Mouse (Mus musculus): ENCODE measurements around the gene Ankrd35.
"Not testable (repeated sequence)": the region's sequence is repeated elsewhere in the genome, so short reads cannot be mapped to it uniquely, and the experiment has no call there.

Gene Ankrd35

GRCm38 (mm10) chr3:96673514-96673913 is 3.6 kb downstream of the Ankrd35 start:
- DNase-seq (ENCODE audit: inconsistent ontology term): no peak

DNA sequence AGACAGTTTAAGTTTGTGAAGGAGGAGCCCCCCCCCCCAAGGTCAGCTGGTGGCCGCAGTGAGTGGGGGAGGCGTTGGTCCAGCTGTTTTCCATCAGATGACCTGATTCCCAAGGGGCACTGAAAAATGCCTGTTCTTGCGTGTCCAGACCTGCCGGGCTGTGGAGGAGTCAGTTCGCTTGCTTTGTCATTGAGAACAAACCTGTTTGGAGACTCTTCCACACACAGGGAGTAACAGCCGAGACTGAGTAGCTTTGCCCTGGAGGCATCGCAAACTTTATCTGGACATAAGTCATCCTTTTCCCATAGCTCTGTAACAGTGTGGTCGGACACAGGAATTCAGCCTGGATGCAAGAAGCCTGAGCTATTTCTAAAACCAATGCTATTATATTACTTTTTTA is 4.5 kb downstream of the Ankrd35 start:
- no peak for DNase-seq (ENCODE audit: inconsistent ontology term)

DNA sequence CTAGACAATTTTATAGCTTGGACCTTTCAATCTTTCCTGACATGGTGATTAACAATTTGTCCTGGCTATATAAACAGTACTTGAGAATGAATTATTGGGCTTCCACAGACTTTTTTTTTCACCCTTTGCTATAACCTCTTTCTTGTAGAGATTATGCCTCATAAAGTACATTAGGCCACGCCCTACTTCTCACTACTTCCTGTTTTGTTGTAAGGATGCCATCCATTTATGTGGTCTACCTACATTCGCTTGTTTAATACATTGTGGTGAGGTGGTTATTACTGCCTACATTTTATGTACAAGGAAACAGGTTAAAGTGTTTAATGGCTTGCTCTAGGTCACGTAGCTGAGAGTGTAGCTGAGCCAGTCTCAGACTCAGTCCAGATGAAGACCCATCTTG is 5.2 kb downstream of the Ankrd35 start:
- DNase-seq (ENCODE audit: inconsistent ontology term): no peak

DNA sequence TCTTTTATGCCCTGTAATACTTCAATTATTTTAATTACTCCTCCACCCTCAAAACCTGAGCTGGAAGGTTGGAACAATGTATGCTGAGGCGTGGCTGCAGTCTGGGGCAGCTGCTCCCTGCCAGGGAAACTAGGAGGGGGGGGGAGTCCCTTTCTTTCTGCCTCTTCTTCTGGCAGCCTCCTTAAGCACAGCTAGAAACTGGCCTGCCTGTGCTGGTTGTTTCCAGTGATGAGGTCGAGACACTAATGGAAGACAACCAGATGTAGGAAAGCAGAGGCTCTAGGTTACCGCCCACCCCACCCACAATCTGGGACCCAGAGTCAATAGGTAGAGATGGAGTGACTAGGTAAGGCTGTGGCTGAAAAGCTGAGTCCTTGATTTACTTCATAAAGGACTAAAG is 5.8 kb downstream of the Ankrd35 start:
- DNase-seq (ENCODE audit: inconsistent ontology term): no peak

- DNase-seq (ENCODE audit: inconsistent ontology term): no peak
Observed at GRCm38 (mm10) chr3:96678456-96678855, 8.5 kb downstream of the Ankrd35 start.

DNA sequence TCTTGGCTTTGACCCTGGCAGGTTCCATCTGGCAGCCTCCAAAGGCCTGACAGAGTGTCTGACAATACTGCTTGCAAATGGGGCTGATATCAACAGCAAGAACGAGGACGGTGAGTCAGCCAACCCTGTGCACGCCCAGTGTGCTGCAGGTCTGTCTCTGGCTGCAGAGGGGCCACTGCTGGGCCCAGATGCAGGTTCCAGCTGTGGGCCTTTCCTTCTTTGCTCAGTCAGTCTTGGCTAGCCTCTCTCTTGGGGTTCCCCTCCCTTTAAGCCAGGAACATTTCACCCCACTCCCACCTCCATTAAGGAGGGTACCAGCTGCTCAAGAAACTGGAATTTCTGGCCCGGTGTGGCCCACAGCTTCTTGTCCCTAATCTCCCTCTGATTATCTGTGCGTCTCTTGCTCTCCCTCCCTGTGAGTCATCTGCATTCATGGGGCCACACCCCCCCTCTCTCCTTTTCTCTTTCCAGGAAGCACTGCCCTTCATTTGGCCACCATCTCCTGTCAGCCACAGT is 9.3 kb downstream of the Ankrd35 start:
- peak; percentile 35 for DNase-seq (ENCODE audit: inconsistent ontology term)

DNA sequence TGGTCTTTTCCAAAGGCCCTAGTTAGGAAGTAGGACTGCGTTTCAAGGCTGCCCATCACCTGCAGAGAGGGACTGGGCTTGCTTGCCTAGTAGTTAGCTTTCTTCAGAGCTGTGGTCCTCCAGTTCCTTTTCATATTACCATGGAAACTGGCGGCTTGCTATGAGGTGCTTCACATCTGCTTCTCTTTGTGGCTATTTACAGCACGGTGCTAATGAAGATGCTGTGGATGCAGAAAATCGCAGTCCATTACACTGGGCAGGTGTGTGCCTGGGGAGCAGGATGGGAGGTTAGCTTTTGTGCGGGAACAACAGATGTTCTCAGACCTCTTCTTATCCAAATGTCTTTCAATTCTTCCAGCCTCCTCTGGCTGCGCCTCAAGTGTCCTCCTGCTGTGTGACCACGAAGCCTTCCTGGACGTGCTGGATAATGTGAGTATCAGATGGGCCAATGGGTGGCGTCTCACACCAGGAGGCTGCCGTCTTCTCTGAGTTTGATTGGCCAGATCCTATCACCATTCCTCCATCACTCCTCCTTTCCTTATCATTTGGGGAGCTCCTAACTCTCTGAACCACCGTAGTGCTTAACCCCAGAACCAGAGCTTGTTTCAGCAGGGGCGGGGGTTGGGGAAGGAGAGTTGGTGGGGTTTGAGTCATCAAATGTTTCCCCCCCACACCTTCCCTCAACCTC is 10.5 kb downstream of the Ankrd35 start:
- DNase-seq (ENCODE audit: inconsistent ontology term): no peak

DNA sequence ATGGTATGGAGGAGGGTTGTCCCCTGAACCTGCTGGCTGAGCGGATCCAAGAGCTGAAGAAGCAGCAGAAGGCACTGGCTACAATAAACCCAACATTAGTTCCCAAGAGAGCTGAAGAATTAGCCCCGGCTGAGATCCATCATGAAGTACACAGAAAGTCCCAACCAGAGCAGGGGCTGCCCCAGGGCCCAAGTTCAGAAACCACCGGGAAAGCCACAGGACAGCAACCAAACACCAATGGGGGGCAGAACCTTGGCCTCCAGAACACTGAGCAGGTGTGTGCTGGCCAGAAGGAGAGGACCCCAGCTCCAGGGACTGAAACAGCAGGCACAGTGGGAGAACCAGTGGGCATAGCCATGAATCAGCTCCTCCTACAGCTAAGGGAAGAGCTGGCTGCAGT is 13.6 kb downstream of the Ankrd35 start:
- no peak for DNase-seq (ENCODE audit: inconsistent ontology term)

- DNase-seq (ENCODE audit: inconsistent ontology term): no peak
Observed at GRCm38 (mm10) chr3:96684151-96684821, 14.4 kb downstream of the Ankrd35 start.

- no peak for DNase-seq (ENCODE audit: inconsistent ontology term)
Observed at GRCm38 (mm10) chr3:96684822-96685156, 14.9 kb downstream of the Ankrd35 start.

DNA sequence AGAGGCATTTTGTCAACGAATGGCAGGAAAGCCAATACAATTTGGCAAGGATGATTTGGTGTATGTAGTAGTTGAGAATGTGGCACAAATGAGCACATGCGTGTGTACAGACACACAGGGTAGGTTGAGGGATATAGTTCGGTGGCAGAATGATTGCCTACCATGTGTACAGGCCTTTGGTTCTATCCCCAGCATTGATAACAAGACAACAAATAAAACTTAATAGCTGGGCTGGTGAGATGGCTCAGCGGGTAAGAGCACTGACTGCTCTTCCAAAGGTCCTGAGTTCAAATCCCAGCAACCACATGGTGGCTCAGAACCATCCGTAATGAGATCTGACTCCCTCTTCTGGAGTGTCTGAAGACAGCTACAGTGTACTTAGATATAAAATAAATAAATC is 16.1 kb downstream of the Ankrd35 start:
- DNase-seq (ENCODE audit: inconsistent ontology term): not testable (repeated sequence)

- no peak for DNase-seq (ENCODE audit: inconsistent ontology term)
Observed at GRCm38 (mm10) chr3:96688854-96689253, 18.9 kb downstream of the Ankrd35 start.

GRCm38 (mm10) chr3:96690298-96690697 is 20.4 kb downstream of the Ankrd35 start:
- no peak for DNase-seq (ENCODE audit: inconsistent ontology term)

- DNase-seq (ENCODE audit: inconsistent ontology term): peak; percentile 33
Observed at GRCm38 (mm10) chr3:96692506-96692905, 22.6 kb downstream of the Ankrd35 start.

DNA sequence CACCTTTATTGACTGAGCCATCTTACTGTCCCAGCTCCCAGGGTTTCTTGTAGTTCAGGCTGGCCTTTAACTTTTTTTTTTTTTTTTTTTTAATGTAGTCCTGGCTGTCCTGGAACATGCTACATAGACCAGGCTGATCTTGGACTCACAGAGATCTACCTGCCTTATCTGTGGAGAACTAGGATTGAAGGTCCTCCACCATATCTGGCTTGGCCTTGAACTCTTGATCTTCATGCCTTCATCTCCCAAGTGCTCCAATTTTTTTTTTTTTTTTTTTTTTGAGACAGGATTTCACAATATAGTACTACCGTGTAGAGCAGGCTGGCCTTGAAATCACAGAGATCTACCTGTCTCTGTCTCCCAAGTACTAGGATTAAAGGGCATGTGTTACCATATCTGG is 23.6 kb downstream of the Ankrd35 start:
- DNase-seq (ENCODE audit: inconsistent ontology term): no peak

DNA sequence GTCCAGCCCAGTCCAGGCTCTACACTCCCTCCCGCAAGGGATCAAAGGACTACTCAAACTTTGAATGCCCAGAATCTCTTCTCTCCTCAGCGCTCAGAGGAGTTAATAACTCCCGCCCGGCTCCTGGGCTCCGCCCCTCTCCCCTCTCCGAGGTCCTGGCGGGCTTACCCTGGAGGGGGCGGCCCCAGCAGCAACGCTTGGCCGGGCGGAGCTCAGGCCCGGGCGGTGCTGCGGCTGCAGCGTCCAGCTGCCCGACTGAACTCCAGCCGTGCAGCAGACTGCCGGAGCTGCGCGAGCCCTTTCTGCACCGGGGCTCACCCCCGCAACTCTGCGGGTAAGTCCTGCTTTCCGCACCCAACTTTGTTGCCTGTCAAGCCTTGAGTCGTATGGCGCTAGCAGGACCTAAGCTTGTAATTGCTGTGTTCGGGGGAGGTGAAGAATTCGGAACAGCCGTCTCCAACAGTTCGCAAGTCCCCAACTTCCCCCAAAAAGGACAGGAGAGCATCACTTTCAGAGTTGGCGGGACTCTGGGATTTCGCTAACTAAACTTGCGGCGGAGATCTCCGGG is 26.4 kb downstream of the Ankrd35 start, which contains the start of gene Pias3:
Gene Pias3, plus strand, starts transcription at position 187 of the 568 bp plus-strand sequence.
- DNase-seq (ENCODE audit: inconsistent ontology term): peak; percentile 93

DNA sequence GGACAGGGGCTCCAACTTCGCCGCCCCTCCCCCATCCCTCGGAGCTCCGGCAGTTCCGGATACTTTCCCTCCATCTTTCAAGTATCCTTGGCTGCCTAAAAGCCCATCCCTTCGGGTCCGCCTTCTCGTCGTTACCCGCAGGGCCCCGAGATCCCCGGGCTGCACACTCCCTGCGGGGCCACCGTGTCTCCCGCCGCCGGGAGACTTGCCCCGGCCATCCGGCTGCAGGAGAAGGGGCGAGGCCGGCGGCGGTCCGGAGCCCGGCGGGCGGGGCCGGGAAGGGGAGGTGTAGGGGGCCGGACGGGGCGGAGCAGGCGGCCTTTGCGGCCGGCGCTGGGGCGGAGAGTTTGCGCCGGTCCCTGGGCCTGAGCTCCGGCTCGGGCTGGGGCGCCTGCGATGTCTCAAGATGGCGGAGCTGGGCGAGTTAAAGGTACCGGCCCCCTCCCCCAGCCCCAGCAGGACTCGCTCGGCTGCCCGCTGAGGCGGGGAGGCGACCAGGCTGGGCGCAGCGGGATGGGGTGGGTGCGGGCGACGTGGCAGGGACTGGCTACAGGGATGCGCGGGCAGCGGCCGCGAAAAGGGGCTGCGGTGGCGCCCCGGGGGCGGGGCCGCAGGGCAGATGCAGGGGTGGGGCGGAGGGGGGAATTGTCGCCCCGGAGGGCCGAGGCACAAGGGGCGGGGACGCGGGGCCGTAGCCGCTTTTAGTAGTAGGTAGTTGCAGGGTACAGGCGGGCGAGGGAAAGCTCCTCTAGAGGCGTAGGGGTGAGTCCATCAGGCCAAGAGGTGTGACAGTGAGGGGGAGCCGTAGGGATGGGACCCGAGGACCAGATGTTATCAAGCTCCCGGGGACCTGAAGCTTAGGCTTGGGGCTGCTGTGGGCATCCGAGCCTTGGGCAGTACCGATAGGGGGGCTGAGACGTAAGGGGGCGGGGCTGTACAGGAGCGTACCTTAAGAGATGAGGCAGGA is 27.1 kb downstream of the Ankrd35 start:
- DNase-seq (ENCODE audit: inconsistent ontology term): peak; percentile 96

DNA sequence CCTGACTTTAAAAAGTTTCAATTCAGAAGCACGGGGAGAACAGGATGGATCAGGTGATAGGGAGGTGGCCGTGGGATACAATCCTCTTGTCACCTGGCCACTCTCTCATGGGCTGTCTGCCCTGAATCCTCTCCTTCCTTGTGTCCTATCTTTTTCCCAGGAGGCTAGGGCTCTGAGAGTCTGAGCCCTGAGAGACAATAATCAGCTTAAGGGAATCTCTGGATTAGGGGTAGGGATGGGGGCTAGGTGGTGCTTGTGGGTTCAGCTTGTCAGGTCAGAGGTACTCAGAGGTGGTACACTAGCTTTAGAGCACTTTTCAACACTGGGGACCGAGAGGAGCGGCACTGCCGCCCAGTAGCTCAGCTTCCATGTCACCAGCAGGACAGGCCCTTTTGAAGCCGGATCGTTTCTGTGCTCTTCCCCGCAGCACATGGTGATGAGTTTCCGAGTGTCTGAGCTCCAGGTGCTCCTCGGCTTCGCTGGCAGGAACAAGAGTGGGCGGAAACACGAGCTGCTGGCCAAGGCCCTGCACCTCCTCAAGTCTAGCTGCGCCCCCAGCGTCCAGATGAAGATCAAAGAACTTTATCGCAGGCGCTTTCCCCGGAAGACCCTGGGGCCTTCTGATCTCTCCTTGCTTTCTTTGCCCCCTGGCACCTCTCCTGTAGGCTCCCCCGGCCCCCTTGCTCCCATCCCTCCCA is 29.2 kb downstream of the Ankrd35 start:
- DNase-seq (ENCODE audit: inconsistent ontology term): no peak

DNA sequence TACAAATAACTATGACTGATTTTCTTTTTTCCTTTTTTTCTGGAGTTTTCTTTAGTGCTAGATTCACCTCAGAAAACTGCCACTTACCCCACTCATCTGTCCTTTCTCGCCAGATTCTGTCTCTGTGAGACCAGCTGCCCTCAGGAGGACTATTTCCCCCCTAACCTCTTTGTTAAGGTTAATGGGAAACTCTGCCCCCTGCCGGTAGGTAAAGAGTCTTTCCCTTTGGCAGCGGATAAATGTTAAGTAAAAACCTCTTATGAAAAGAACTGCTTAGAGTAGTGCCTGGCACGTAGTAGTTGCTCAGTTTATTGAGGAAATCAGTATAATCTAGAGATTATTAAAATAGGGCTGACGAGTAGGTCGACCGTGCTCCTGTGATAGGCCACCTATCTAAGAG is 30.4 kb downstream of the Ankrd35 start:
- no peak for DNase-seq (ENCODE audit: inconsistent ontology term)

GRCm38 (mm10) chr3:96701003-96701402 is 31.1 kb downstream of the Ankrd35 start:
- no peak for DNase-seq (ENCODE audit: inconsistent ontology term)

GRCm38 (mm10) chr3:96704778-96705177 is 34.8 kb downstream of the Ankrd35 start:
- DNase-seq (ENCODE audit: inconsistent ontology term): no peak
